Mouse (Mus musculus): Measurements from ENCODE around the gene Tmem139. TPM values are rescaled to one million over a fixed set of nuclear protein-coding genes. Genes with fewer than 3 reads are reported as not detected.

Gene Tmem139
- polyA plus RNA-seq, 1 experiment from 2014 or later: 1.1 TPM

- no peak overlapping the region for H3K27ac ChIP-seq
- peaks cover 13% of the 10 kb centered on the region; the same call in 1 of the 2 replicates for H3K36me3 ChIP-seq
- no peak overlapping the region for H3K4me3 ChIP-seq
- H3K4me2 ChIP-seq (replicated peaks): no peak overlapping the region
- no peaks in the 10 kb centered on the region for H3K4me1 ChIP-seq
- ATAC-seq (ENCODE audit: insufficient number of reproducible peaks, insufficient read depth, low FRiP score, low TSS enrichment): no peak
- H3K9me3 ChIP-seq: no peaks in the 10 kb centered on the region
- H3K9ac ChIP-seq: no peak overlapping the region
- no peaks in the 10 kb centered on the region for H3K27me3 ChIP-seq
Measured at GRCm38 (mm10) chr6:42287562-42287961, 25.8 kb downstream of the Tmem139 start.

- H3K27ac ChIP-seq: no peak overlapping the region
- no peak for ATAC-seq (ENCODE audit: insufficient number of reproducible peaks, insufficient read depth, low FRiP score, low TSS enrichment)
- WGBS: 90% methylated on average over 6 of the region's 6 CpGs
- no peaks in the 10 kb centered on the region for H3K27me3 ChIP-seq
- H3K4me3 ChIP-seq: no peak overlapping the region
- H3K36me3 ChIP-seq: no peaks in the 10 kb centered on the region; the same call in none of the 2 replicates
- no peak overlapping the region for H3K9ac ChIP-seq
- no peaks in the 10 kb centered on the region for H3K4me1 ChIP-seq
- no peak overlapping the region for H3K4me2 ChIP-seq (replicated peaks)
- no peaks in the 10 kb centered on the region for H3K9me3 ChIP-seq
Measured at GRCm38 (mm10) chr6:42293327-42293726, 31.6 kb downstream of the Tmem139 start.

GRCm38 (mm10) chr6:42295549-42296094, 33.9 kb downstream of the Tmem139 start:
- Histone ChIP-seq H3K9ac (no peak overlapping the region), H3K9me3 (no peaks in the 10 kb centered on the region), H3K4me2 (replicated peaks) (no peak overlapping the region), H3K36me3 (peaks cover 6% of the 10 kb centered on the region), H3K4me3 (no peak overlapping the region), H3K27me3 (no peaks in the 10 kb centered on the region), H3K4me1 (no peaks in the 10 kb centered on the region), H3K27ac (no peak overlapping the region)
- 76% methylated on average over 3 of the region's 3 CpGs for WGBS
- ATAC-seq (ENCODE audit: insufficient number of reproducible peaks, insufficient read depth, low FRiP score, low TSS enrichment): no peak

- Histone ChIP-seq H3K4me1 (no peaks in the 10 kb centered on the region), H3K9me3 (no peaks in the 10 kb centered on the region), H3K4me3 (no peak overlapping the region), H3K36me3 (peaks cover 6% of the 10 kb centered on the region; the same call in 1 of the 2 replicates), H3K27me3 (no peaks in the 10 kb centered on the region), H3K9ac (no peak overlapping the region), H3K4me2 (replicated peaks) (no peak overlapping the region), H3K27ac (no peak overlapping the region)
- ATAC-seq (ENCODE audit: insufficient number of reproducible peaks, insufficient read depth, low FRiP score, low TSS enrichment): no peak
- WGBS: 93% methylated on average over 5 of the region's 5 CpGs
Measured at GRCm38 (mm10) chr6:42299362-42299761, 37.6 kb downstream of the Tmem139 start.

- ATAC-seq (ENCODE audit: insufficient number of reproducible peaks, insufficient read depth, low FRiP score, low TSS enrichment): no peak
- no peak overlapping the region for H3K4me2 ChIP-seq (replicated peaks)
- H3K27me3 ChIP-seq: no peaks in the 10 kb centered on the region
Measured at GRCm38 (mm10) chr6:42309816-42310378, 48.1 kb downstream of the Tmem139 start.

GRCm38 (mm10) chr6:42310427-42311053, 48.8 kb downstream of the Tmem139 start:
- Histone ChIP-seq H3K4me1 (no peaks in the 10 kb centered on the region), H3K9ac (no peak overlapping the region), H3K27ac (no peak overlapping the region), H3K4me3 (no peak overlapping the region), H3K36me3 (peaks cover 6% of the 10 kb centered on the region; the same call in 1 of the 2 replicates), H3K27me3 (no peaks in the 10 kb centered on the region), H3K4me2 (replicated peaks) (no peak overlapping the region), H3K9me3 (no peaks in the 10 kb centered on the region)
- whole genome bisulfite sequencing: 88% methylated on average over 2 of the region's 2 CpGs
- no peak for ATAC-seq (ENCODE audit: insufficient number of reproducible peaks, insufficient read depth, low FRiP score, low TSS enrichment)

More at GRCm38 (mm10) chr6:42309816-42310378, 48.1 kb downstream of the Tmem139 start:
- 53% methylated on average over 8 of the region's 8 CpGs for WGBS
- no peak overlapping the region for H3K9ac ChIP-seq
- H3K9me3 ChIP-seq: no peaks in the 10 kb centered on the region
- no peaks in the 10 kb centered on the region for H3K4me1 ChIP-seq
- no peak overlapping the region for H3K4me3 ChIP-seq
- H3K27ac ChIP-seq: no peak overlapping the region
- peaks cover 6% of the 10 kb centered on the region; the same call in 1 of the 2 replicates for H3K36me3 ChIP-seq

Other genes with a start within 250 kb of the Tmem139 start
- gene Sva, start 223.6 kb upstream of the Tmem139 start, polyA plus RNA-seq (2016; fragmentation: Nextera tagmentation; extraction: Ambion mirVana): not detected in 2 replicates
- gene Tas2r139, start 121.0 kb upstream of the Tmem139 start, polyA plus RNA-seq (2016; fragmentation: Nextera tagmentation; extraction: Ambion mirVana): not detected in 2 replicates
- gene Tas2r144, start 46.6 kb upstream of the Tmem139 start, polyA plus RNA-seq (2016; fragmentation: Nextera tagmentation; extraction: Ambion mirVana): not detected in 2 replicates
- gene Gstk1, start 16.0 kb upstream of the Tmem139 start, polyA plus RNA-seq (2016; fragmentation: Nextera tagmentation; extraction: Ambion mirVana): 27.8 and 28.4 TPM in 2 replicates
- 69.8 and 71.0 TPM in 2 replicates for gene Casp2, start 3.0 kb downstream of the Tmem139 start, polyA plus RNA-seq (2016; fragmentation: Nextera tagmentation; extraction: Ambion mirVana)
- 0.36 TPM in 2 replicates for gene Clcn1, start 24.7 kb downstream of the Tmem139 start, polyA plus RNA-seq (2016; fragmentation: Nextera tagmentation; extraction: Ambion mirVana)
- gene Fam131b, start 62.7 kb downstream of the Tmem139 start, polyA plus RNA-seq (2016; fragmentation: Nextera tagmentation; extraction: Ambion mirVana): 1.2 and 1.4 TPM in 2 replicates
- 102 and 107 TPM in 2 replicates for gene Zyx, start 87.7 kb downstream of the Tmem139 start, polyA plus RNA-seq (2016; fragmentation: Nextera tagmentation; extraction: Ambion mirVana)
- gene Epha1, start 111.3 kb downstream of the Tmem139 start, polyA plus RNA-seq (2016; fragmentation: Nextera tagmentation; extraction: Ambion mirVana): 4.7 and 7.2 TPM in 2 replicates
- gene Tas2r143, start 138.3 kb downstream of the Tmem139 start, polyA plus RNA-seq (2016; fragmentation: Nextera tagmentation; extraction: Ambion mirVana): not detected in 2 replicates
- gene Tas2r135, start 143.5 kb downstream of the Tmem139 start, polyA plus RNA-seq (2016; fragmentation: Nextera tagmentation; extraction: Ambion mirVana): not detected in 2 replicates
- gene Tas2r126, start 172.6 kb downstream of the Tmem139 start, polyA plus RNA-seq (2016; fragmentation: Nextera tagmentation; extraction: Ambion mirVana): not detected in 2 replicates
- gene Olfr458, start 203.2 kb downstream of the Tmem139 start, polyA plus RNA-seq (2016; fragmentation: Nextera tagmentation; extraction: Ambion mirVana): not detected in 2 replicates
- gene Olfr457, start 214.4 kb downstream of the Tmem139 start, polyA plus RNA-seq (2016; fragmentation: Nextera tagmentation; extraction: Ambion mirVana): not detected in 2 replicates
- not detected in 2 replicates for gene Olfr456, start 225.2 kb downstream of the Tmem139 start, polyA plus RNA-seq (2016; fragmentation: Nextera tagmentation; extraction: Ambion mirVana)

Measured in embryonic facial prominence, embryonic 12.5 days (tissue).